Mouse (Mus musculus) left cerebral cortex, adult 2 months (tissue): ENCODE data around the gene Idh3g. TPM values are rescaled to one million over a fixed set of nuclear protein-coding genes. Genes with fewer than 3 reads are reported as not detected.

Experiments
- DNase-seq, 2 experiments: peaks; one replicate each; pipeline ENCODE4 v3.0.0; 2021 to 2022; ENCODE audit warnings: low spot score in 2 of 2, mixed read lengths in 1 of 2; ENCODE audit errors: extremely low spot score in 1 of 2
- H3K27ac ChIP-seq: fragments of 200-600 bp; 2 replicates; pipeline ENCODE4 v1.8.1; 2022
- H3K4me3 ChIP-seq: fragments of 200-600 bp; 2 replicates; pipeline ENCODE4 v1.8.1; 2022
- CTCF ChIP-seq: fragments of 200-600 bp; IDR thresholded peaks from 2 replicates; pipeline ENCODE4 v1.8.1; 2022; ENCODE audit warnings: antibody characterized with exemption, mild to moderate bottlenecking, moderate library complexity
- intact Hi-C: fragments of 180-260 bp; cut with DNase I; formaldehyde crosslinking; loops from one replicate; pipeline ENCODE4 v1.15.1; 2025
- total RNA-seq, 2 experiments: library from RNA; stranded (reverse); gene quantifications; 2 replicates each; pipeline ENCODE4 v1.2.3; 2021

Idh3g gene
- total RNA-seq, 2 experiments from 2014 or later = 194 to 201 TPM

- Histone ChIP-seq H3K4me3 (no peak overlapping the region), H3K27ac (no peak overlapping the region)
- no peak for DNase-seq
- intact Hi-C loops = loop anchor here (5.0 kb wide), 1 partner anchor 134 kb away; the partner anchor contains the start of genes Arhgap4 and Naa10
- TF ChIP-seq CTCF = no peak
These were observed 1.8 kb upstream of the Idh3g start for GRCm38 (mm10) chrX:73788501-73788900.

- no peak for TF ChIP-seq CTCF
- H3K4me3 ChIP-seq = peak overlapping the region; percentile 67
- no peak for DNase-seq
- H3K27ac ChIP-seq = peak overlapping the region; percentile 84
- intact Hi-C loops = loop anchor here (5.0 kb wide), 1 partner anchor 135 kb away; the partner anchor contains the start of genes Arhgap4 and Naa10
These were observed 495 bp upstream of the Idh3g start for GRCm38 (mm10) chrX:73787225-73787558.

- H3K4me3 ChIP-seq = peak overlapping the region; percentile 67
- H3K27ac ChIP-seq = peak overlapping the region; percentile 91
- no peak for DNase-seq
- TF ChIP-seq CTCF = no peak
- intact Hi-C loops = loop anchor here (5.0 kb wide), 1 partner anchor 137 kb away; the partner anchor contains the start of genes Arhgap4 and Naa10
These were observed 1.0 kb downstream of the Idh3g start for GRCm38 (mm10) chrX:73785666-73786065.

GRCm38 (mm10) chrX:73782227-73782626 is 4.5 kb downstream of the Idh3g start:
- TF ChIP-seq CTCF = no peak
- H3K27ac ChIP-seq = no peak overlapping the region
- H3K4me3 ChIP-seq = no peak overlapping the region
- no peak for DNase-seq
- intact Hi-C loops = loop anchor here (5.0 kb wide), 1 partner anchor 65 kb away; the partner anchor contains the start of genes Abcd1 and Bcap31

- Histone ChIP-seq H3K4me3 (no peak overlapping the region), H3K27ac (peak overlapping the region; percentile 82)
- intact Hi-C loops = no loop called here
- no peak for TF ChIP-seq CTCF
- no peak for DNase-seq
These were observed 11.8 kb downstream of the Idh3g start for GRCm38 (mm10) chrX:73774802-73775483.

- no peak for TF ChIP-seq CTCF
- no peak within 1 kb of the TSS for H3K4me3 ChIP-seq
- H3K27ac ChIP-seq = peak within 1 kb of the TSS; percentile 82
- DNase-seq = peak in 1 of 2 experiments; percentile 35
- intact Hi-C loops = no loop called here
These were observed 12.4 kb downstream of the Idh3g start, which contains the start of gene Srpk3 for GRCm38 (mm10) chrX:73774168-73774760. Gene Srpk3, plus strand, starts transcription at chrX:73774405.

- intact Hi-C loops = no loop called here
- DNase-seq = no peak
- no peak overlapping the region for H3K4me3 ChIP-seq
- no peak overlapping the region for H3K27ac ChIP-seq
- TF ChIP-seq CTCF = peak; percentile 54
These were observed 19.4 kb downstream of the Idh3g start for GRCm38 (mm10) chrX:73767267-73767666.

- no peak for DNase-seq
- TF ChIP-seq CTCF = no peak
- Histone ChIP-seq H3K27ac (no peak overlapping the region), H3K4me3 (no peak overlapping the region)
- intact Hi-C loops = no loop called here
These were observed 21.4 kb downstream of the Idh3g start for GRCm38 (mm10) chrX:73765311-73765710.

GRCm38 (mm10) chrX:73758611-73759290 is 27.9 kb downstream of the Idh3g start:
- Histone ChIP-seq H3K4me3 (no peak overlapping the region), H3K27ac (no peak overlapping the region)
- TF ChIP-seq CTCF = no peak
- intact Hi-C loops = no loop called here
- DNase-seq = no peak

GRCm38 (mm10) chrX:73756334-73757140 is 30.2 kb downstream of the Idh3g start, which contains the start of gene Plxnb3:
Gene Plxnb3, plus strand, starts transcription at chrX:73757090.
- no peak for DNase-seq
- intact Hi-C loops = no loop called here
- TF ChIP-seq CTCF = no peak
- peak within 1 kb of the TSS; percentile 36; the same call in 1 of the 2 replicates for H3K27ac ChIP-seq
- H3K4me3 ChIP-seq = no peak within 1 kb of the TSS

GRCm38 (mm10) chrX:73748977-73749376 is 37.7 kb downstream of the Idh3g start:
- intact Hi-C loops = no loop called here
- no peak overlapping the region for H3K27ac ChIP-seq
- no peak overlapping the region for H3K4me3 ChIP-seq
- TF ChIP-seq CTCF = no peak; the same call in 1 of the 2 replicates
- no peak for DNase-seq
